Mouse (Mus musculus): ENCODE measurements around the gene Evx2. TPM values are rescaled to one million over a fixed set of nuclear protein-coding genes. Genes with fewer than 3 reads are reported as not detected.

The Evx2 gene
- polyA plus RNA-seq, 1 experiment from 2014 or later: not detected

DNA sequence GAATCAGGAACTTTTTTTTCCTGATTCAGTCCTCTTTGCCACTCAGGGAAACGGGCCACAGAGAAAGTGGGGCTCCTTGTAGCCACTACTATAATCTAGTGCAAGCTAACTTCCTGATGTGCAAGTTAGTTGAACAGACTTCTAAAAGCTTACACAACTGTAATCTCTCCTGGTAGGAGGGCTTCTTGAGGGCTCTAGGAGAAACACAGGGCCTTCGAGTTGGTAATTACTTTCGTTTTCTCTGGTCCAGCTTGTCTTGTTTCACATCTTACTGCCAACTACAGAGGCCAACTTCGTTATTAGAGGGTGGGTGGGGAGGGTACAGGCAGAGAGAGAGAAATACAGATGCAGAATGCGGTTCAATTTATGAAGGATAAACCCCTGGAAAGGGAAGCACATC lies 12.5 kb upstream of the Evx2 start:
- DNase-seq (ENCODE audit: low spot score) (no peak), ATAC-seq (ENCODE audit: low FRiP score, low TSS enrichment) (no peak)
- no peaks in the 10 kb centered on the region for H3K9me3 ChIP-seq (ENCODE audit: control insufficient read depth, low read length)
- no peak overlapping the region for H3K9ac ChIP-seq (ENCODE audit: low read length)
- H3K4me3 ChIP-seq (ENCODE audit: low read depth, low read length): no peak overlapping the region
- 21% methylated on average over 5 of the region's 5 CpGs for WGBS
- H3K27me3 ChIP-seq (ENCODE audit: control insufficient read depth, insufficient read depth, low read length): peaks cover 44% of the 10 kb centered on the region; the same call in 1 of the 2 replicates
- no peaks in the 10 kb centered on the region for H3K4me1 ChIP-seq (replicated peaks; ENCODE audit: control insufficient read depth, insufficient read depth)
- TF ChIP-seq CTCF (IDR thresholded peaks at IDR 0.05; ENCODE audit: low read depth): no peak
- no peak overlapping the region for H3K27ac ChIP-seq (replicated peaks)
- no peak overlapping the region for H3K4me2 ChIP-seq (replicated peaks; ENCODE audit: low read depth)
- no peaks in the 10 kb centered on the region for H3K36me3 ChIP-seq (ENCODE audit: control insufficient read depth, insufficient read depth, low read length)

DNA sequence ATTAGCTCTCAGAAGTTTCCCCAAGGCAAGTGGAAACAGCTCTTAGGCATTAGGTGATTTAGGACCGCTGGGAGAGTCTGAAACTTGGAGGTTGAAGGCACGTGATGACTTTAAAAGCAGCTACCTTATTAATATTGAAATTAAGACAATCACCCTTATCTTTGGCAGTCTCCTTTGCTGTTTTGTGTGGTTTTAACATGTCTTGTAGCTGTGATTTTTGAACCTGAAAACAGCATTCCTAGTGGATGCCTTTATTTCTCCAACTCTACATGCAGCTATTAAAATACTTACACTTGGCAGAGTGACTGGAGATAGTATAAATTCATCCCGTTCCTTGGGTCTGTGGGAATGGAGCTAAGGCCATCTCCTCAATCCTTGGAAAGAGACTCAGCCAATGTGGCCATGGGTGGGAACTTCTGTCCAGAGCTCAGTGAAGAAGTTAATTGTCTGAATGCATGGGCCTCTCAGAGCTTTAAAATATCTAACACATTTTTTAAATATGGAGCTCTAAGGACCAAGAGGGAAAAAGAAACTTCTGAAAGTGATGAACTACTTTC lies 11.4 kb upstream of the Evx2 start:
- H3K36me3 ChIP-seq (ENCODE audit: control insufficient read depth, insufficient read depth, low read length): no peaks in the 10 kb centered on the region
- no peak for TF ChIP-seq EP300 (optimal IDR thresholded peaks at IDR 0.05)
- no peak for TF ChIP-seq CTCF (IDR thresholded peaks at IDR 0.05; ENCODE audit: low read depth)
- 7% methylated on average over 3 of the region's 3 CpGs for WGBS
- no peaks in the 10 kb centered on the region for H3K9me3 ChIP-seq (ENCODE audit: control insufficient read depth, low read length)
- peaks cover 50% of the 10 kb centered on the region; the same call in 1 of the 2 replicates for H3K27me3 ChIP-seq (ENCODE audit: control insufficient read depth, insufficient read depth, low read length)
- no peaks in the 10 kb centered on the region for H3K4me1 ChIP-seq (replicated peaks; ENCODE audit: control insufficient read depth, insufficient read depth)
- no peak for ATAC-seq (ENCODE audit: low FRiP score, low TSS enrichment)
- no peak overlapping the region for H3K9ac ChIP-seq (ENCODE audit: low read length)
- no peak overlapping the region for H3K4me2 ChIP-seq (replicated peaks; ENCODE audit: low read depth)
- DNase-seq (ENCODE audit: low spot score): no peak
- H3K27ac ChIP-seq (replicated peaks): no peak overlapping the region
- H3K4me3 ChIP-seq (ENCODE audit: low read depth, low read length): no peak overlapping the region

DNA sequence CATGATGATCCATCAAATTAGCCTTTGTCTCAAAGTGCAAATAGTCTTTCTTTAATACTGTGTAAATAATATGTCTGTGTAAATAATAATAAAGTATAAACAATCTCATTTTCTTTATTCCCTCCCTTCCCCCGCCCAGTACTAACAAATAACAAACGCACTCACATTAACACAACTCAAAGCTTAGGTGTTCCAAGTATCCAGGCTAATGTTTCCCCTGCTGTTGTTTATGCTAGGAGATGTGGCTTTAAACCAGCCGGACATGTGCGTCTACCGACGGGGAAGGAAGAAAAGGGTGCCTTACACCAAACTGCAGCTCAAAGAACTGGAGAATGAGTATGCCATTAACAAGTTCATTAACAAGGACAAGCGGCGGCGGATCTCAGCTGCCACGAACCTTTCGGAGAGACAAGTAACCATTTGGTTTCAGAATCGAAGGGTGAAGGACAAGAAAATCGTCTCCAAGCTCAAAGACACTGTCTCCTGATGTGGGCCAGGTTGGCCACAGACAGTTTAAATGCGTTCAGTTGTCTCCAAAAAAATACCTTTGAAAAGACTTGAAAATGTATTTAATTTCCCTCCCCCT lies 10.4 kb upstream of the Evx2 start:
- 4% methylated on average over 14 of the region's 14 CpGs for whole genome bisulfite sequencing
- Histone ChIP-seq H3K4me3 (ENCODE audit: low read depth, low read length) (no peak overlapping the region), H3K27ac (replicated peaks) (no peak overlapping the region), H3K9me3 (ENCODE audit: control insufficient read depth, low read length) (no peaks in the 10 kb centered on the region), H3K27me3 (ENCODE audit: control insufficient read depth, insufficient read depth, low read length) (peaks cover 52% of the 10 kb centered on the region; the same call in 1 of the 2 replicates), H3K36me3 (ENCODE audit: control insufficient read depth, insufficient read depth, low read length) (no peaks in the 10 kb centered on the region), H3K4me2 (replicated peaks; ENCODE audit: low read depth) (no peak overlapping the region), H3K9ac (ENCODE audit: low read length) (no peak overlapping the region), H3K4me1 (replicated peaks; ENCODE audit: control insufficient read depth, insufficient read depth) (no peaks in the 10 kb centered on the region)
- TF ChIP-seq EP300 (optimal IDR thresholded peaks at IDR 0.05) (no peak), CTCF (IDR thresholded peaks at IDR 0.05; ENCODE audit: low read depth) (no peak)
- ATAC-seq (ENCODE audit: low FRiP score, low TSS enrichment) (no peak), DNase-seq (ENCODE audit: low spot score) (no peak)

DNA sequence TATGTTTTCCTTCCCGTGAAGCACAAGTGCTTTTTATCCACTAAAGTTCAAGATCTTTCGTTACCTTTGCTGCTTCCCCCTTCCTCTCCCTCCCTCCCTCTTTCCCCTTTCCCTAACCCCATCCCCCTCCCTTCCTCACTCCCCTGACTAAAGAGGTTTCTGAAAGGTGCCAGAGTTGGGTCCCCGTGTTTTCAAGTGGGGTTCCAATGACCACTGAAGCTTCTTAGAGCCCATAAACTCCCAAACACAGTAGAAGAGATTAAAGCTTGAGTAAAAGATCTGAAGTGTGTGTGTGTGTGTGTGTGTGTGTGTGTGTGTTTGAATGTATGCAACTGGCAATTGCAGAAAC lies 9.8 kb upstream of the Evx2 start:
- TF ChIP-seq CTCF (IDR thresholded peaks at IDR 0.05; ENCODE audit: low read depth): no peak
- TF ChIP-seq EP300 (optimal IDR thresholded peaks at IDR 0.05): no peak
- Histone ChIP-seq H3K9ac (ENCODE audit: low read length) (no peak overlapping the region), H3K4me3 (ENCODE audit: low read depth, low read length) (no peak overlapping the region), H3K4me1 (replicated peaks; ENCODE audit: control insufficient read depth, insufficient read depth) (no peaks in the 10 kb centered on the region), H3K27ac (replicated peaks) (no peak overlapping the region), H3K27me3 (ENCODE audit: control insufficient read depth, insufficient read depth, low read length) (peaks cover 53% of the 10 kb centered on the region; the same call in 1 of the 2 replicates), H3K36me3 (ENCODE audit: control insufficient read depth, insufficient read depth, low read length) (no peaks in the 10 kb centered on the region), H3K9me3 (ENCODE audit: control insufficient read depth, low read length) (no peaks in the 10 kb centered on the region), H3K4me2 (replicated peaks; ENCODE audit: low read depth) (no peak overlapping the region)
- DNase-seq (ENCODE audit: low spot score): no peak
- ATAC-seq (ENCODE audit: low FRiP score, low TSS enrichment): no peak
- WGBS: 3% methylated on average over 3 of the region's 3 CpGs

DNA sequence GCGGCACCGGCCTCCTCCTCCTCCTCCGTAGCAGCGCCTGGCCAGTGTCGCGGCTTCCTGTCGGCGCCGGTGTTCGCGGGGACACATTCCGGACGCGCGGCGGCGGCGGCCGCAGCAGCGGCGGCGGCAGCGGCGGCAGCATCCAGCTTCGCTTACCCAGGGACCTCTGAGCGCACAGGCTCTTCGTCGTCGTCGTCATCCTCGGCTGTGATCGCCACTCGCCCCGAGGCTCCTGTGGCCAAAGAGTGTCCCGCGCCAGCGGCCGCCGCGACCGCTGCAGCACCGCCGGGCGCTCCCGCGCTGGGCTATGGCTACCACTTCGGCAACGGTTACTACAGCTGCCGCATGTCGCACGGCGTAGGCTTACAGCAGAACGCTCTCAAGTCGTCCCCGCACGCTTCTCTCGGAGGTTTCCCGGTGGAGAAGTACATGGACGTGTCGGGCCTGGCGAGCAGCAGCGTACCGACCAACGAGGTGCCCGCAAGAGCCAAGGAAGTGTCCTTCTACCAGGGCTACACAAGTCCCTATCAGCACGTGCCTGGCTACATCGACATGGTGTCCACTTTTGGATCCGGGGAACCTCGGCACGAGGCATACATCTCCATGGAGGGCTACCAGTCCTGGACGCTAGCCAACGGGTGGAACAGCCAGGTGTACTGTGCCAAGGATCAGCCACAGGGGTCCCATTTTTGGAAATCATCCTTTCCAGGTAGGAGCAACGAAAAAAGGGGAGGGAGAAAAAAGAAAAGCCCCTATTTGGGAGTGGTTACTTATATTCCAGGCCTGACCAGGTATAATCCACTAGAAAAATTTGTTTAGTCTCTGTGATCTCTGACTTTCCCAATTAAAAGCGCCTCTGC lies 9.2 kb upstream of the Evx2 start:
- no peak overlapping the region for H3K27ac ChIP-seq (replicated peaks)
- 1% methylated on average over 69 of the region's 74 CpGs for WGBS
- DNase-seq (ENCODE audit: low spot score) (no peak), ATAC-seq (ENCODE audit: low FRiP score, low TSS enrichment) (0 out of 2 replicates have a peak, but pooled peaks have one; percentile 29)
- no peaks in the 10 kb centered on the region for H3K36me3 ChIP-seq (ENCODE audit: control insufficient read depth, insufficient read depth, low read length)
- peak overlapping the region; percentile 32 for H3K4me3 ChIP-seq (ENCODE audit: low read depth, low read length)
- peaks cover 54% of the 10 kb centered on the region; the same call in 1 of the 2 replicates for H3K27me3 ChIP-seq (ENCODE audit: control insufficient read depth, insufficient read depth, low read length)
- H3K9me3 ChIP-seq (ENCODE audit: control insufficient read depth, low read length): no peaks in the 10 kb centered on the region
- H3K9ac ChIP-seq (ENCODE audit: low read length): no peak overlapping the region
- H3K4me1 ChIP-seq (replicated peaks; ENCODE audit: control insufficient read depth, insufficient read depth): no peaks in the 10 kb centered on the region
- H3K4me2 ChIP-seq (replicated peaks; ENCODE audit: low read depth): peak overlapping the region; percentile 52
- TF ChIP-seq EP300 (optimal IDR thresholded peaks at IDR 0.05): no peak
- no peak for TF ChIP-seq CTCF (IDR thresholded peaks at IDR 0.05; ENCODE audit: low read depth)
